Mouse (Mus musculus) hindlimb bud, embryonic 11.5 days (tissue): ENCODE measurements at regions not wholly inside any gene's neighbourhood (a gene's known extent, or its start where the extent isn't known, plus 50 kb on each side); places are given as distances from the start of the nearest gene placed in this dataset.

Experiments
- DNase-seq: peaks from one replicate; pipeline ENCODE4 v3.0.0-alpha.2; 2012; ENCODE audit warnings: low read depth, low spot score; ENCODE audit errors: extremely low spot score

GRCm38 (mm10) chr6:32739162-32739745 is 151.3 kb upstream of the Plxna4 start:
- no peak for DNase-seq

DNA sequence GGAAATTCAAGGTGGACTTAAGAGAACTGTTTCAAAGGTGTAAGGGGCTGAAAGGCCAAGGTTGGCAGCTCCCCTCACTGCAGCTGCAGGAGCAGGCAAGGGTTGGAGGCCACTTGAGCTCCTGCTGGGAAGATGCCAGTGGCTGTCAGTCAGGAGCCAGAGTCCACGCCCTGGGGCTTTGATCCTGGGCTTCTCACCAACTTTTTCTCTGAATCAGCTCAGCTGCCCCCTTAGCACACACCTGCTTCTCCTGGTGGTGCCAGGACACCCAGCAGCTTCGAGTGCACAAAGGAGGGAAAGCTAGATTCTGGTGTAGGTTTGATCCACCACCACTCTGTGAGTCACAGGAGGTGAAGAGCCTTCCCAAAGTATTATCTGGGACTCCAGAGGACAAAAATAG is 140.7 kb upstream of the Plxna4 start:
- DNase-seq, result no peak

- DNase-seq, result no peak
These were observed 138.6 kb upstream of the Plxna4 start for GRCm38 (mm10) chr6:32726571-32726970.

DNA sequence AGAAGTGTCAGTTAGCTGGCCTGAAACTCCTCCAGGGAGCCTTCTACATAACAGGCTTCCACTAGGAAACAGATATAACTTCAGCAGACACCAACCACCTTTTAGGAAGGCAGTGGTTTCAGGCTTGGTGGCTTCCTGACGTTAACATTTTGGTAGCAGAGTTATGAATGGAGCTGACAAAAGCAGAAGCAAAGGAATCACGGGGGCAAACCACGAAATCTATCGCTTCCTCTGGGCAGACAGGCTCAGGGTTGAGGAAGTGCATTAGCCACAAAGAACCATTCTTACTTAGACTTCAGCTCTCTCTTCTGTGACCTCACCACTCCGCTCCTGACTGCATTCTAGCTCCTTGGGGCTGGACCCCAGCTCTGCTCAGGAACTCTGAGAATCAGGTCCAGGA is 129.9 kb upstream of the Plxna4 start:
- DNase-seq, result no peak

GRCm38 (mm10) chr6:32715137-32715536 is 127.1 kb upstream of the Plxna4 start:
- no peak for DNase-seq

DNA sequence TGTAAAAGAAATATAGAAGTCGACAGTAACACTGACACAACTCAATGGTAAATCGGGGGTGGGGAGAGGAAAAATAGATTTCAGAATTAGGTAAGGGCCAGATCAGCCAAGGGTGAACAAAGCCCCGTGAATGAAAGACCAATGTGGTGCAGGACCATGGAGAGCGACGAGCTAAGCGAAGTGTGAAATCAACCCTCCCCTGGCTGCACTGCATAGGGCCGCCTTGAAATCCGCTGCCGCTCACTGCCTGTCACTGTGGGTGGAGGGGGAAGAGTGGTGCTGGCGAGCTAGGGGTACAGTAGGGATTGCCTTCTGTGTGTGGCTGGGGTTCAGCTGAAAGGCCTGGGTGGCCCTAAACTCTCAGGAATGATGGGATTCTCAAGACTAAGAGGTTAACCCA is 122.2 kb upstream of the Plxna4 start:
- DNase-seq, result peak; percentile 73

- DNase-seq, result no peak
These were observed 121.6 kb upstream of the Plxna4 start for GRCm38 (mm10) chr6:32709566-32709965.

DNA sequence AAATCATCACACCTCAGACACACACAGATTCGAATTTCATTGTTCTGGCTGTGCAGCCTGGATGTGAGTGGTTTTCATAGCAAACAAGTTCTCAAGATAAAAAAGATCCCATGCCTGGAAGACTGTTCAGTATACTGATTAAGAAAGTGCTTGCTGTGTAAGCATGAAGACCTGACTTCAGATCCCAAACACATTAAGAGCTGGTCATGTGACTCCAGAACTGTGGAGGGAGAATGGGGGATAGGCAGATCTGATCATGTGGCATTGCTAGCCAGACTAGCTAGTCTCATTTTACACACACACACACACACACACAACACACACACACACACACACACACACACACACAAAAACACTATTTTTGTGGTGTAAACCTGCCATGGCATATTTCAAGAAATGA is 119.4 kb upstream of the Plxna4 start:
- no peak for DNase-seq

DNA sequence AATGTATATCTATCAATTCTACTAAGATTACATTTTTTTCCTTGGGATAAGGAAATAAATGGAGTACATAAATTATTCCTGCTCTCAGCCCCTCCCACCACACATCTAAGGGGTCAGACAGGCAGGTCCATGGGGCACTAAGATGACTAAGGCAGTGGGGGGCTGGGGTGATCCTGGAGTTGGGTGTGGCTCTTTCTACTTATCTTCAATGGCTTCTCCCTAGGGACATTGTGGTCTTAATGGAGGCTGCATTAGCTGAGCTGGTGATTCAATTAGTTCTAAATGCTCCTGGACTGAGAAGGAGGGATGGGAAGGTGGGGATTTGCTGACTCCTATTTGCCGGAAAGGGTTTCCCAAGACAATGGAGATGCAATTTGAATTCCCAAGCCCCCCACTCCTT is 118.4 kb upstream of the Plxna4 start:
- no peak for DNase-seq

DNA sequence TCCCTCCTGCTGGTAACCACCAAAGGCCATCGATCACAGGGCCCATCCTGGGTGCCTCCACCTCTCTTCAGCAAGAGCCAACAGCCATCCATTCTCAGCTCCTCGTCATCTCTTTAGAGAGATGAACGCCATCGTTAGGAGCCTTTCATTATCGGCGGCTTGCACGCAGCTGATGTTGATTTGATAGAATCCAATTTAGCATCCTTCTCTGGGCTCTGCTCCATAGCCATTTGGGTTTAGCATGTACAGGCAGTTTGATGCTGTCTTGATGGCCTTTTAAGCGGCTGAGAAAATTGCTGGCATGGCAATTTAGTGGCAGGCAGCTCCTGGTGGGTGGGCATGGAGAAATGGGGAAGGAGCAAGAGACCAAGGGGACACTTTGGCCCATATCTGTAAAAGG is 115.5 kb upstream of the Plxna4 start:
- no peak for DNase-seq

GRCm38 (mm10) chr6:32702245-32702791 is 114.3 kb upstream of the Plxna4 start:
- DNase-seq, result no peak

DNA sequence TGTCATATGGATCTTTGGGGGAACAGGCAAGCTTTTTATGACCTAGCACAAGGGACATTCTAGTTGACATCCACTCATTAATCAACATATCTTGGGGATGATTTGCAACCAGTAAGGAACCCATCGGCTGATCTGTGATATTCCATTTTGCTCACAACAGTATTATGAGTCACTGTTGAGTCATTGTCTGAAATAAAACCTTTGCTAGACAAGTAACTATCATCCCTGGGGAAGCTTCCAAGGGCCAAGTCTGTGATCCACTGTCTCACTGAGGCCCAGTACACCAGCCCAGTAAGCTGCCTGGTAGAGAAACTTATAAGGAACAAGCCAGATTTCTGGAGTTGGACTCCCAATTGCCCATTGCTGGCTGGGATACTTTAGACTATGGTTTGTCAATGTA is 111.8 kb upstream of the Plxna4 start:
- DNase-seq, result no peak

DNA sequence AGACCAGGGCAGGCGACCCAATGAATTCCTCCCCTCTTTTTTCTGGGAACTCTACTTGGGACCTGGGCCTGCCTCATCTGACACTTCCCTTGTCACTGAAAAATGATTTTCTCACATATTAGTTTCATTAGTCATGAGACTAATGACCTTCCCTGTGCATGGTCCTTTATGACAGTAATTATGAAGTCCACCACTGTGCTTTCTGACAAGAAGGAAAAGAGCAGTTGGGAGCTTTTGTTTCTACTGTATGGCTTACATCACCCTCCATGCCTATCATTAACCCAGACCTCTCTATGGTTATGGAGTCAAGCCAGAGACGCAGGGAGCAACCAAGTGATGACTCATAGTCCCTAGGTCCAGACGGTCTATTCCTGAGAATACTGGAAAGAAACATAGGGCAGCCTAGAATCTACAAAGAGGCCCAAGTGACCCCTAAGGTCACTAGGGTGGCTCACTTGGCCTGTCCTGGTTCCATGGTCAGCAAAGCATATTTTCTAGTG is 109.8 kb upstream of the Plxna4 start:
- DNase-seq, result no peak

DNA sequence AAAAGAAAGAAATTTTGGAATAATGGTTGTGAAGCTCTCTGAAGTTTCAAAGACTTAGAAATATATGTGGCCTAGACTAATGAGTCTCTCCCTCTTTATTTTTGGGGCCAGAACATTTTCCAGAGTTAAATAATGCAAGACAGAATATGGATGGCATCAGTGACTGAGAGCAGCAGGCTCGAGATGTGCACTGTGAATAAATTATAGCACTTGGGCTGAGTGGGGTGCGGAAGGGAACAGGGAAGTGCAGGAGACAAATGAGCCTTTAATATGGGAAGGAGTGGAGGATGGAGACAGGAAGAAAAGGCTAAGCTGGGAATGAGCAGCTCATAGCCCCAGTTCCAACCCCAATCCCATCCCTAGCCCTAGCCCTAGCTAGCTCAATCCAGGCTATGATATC is 108.0 kb upstream of the Plxna4 start:
- DNase-seq, result no peak

DNA sequence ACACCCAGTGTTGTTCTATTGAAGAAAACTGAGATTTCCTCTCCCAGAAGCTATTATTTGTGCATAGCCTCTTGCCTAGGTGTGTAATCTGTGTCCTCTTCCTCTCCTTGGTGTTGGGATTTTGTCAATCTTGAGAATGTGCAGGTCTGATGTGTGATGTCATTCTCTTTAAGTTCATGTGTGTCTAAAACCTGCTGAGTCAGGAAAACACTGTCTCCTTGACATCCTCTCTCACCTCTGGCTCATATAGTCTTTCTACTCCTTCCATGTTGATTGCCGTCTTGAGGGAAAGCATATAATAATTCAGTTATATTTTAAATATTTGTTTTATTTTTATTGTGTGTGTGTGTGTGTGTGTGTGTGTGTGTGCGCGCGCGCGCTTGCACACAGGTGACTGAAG is 84.6 kb upstream of the Plxna4 start:
- DNase-seq, result no peak

DNA sequence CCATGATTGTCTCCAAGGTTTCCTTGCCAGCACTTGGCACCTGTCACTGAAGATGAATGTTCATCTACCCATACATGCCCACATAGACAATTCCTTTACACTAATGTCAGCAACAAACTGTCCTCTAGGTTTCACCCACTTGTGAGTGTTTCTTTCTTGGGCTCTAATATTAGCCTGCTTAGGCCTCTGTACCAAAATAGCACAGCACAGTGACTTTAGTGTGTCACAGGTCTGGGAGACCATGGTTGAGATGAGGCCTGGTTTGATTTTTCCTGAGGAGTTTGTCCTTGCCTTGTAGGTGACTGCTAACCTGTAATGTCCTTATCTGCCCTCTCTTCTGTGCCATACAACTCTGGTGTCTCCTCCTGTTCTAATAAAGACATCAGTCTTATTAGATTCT is 71.8 kb upstream of the Plxna4 start:
- no peak for DNase-seq

DNA sequence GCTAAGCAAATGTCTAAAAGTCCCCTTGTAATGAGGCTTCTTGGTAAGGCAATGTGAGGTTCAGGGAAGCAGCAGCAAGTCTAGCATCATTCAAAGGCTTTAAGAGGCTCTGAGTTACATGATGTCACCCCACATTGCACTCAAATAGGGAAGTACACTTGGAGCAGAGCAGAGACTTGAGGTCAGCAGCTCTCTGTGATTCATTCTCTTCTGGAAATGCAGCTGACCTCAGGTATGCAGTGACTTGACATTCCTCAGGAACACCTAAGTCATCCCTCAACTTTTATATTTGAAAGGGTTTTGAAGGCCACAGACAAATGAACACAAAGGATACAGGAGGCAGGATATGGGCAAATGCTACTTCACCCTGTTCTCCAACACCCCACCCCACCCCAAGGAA is 69.4 kb upstream of the Plxna4 start:
- no peak for DNase-seq

- no peak for DNase-seq
These were observed 66.2 kb upstream of the Plxna4 start for GRCm38 (mm10) chr6:32654188-32654587.

GRCm38 (mm10) chr6:32644016-32644415 is 56.0 kb upstream of the Plxna4 start:
- no peak for DNase-seq

GRCm38 (mm10) chr6:32638843-32639242 is 50.9 kb upstream of the Plxna4 start:
- DNase-seq, result no peak
